Mouse (Mus musculus) midbrain, embryonic 10.5 days (tissue): ENCODE results near the gene Ngly1. TPM values are rescaled to one million over a fixed set of nuclear protein-coding genes. Genes with fewer than 3 reads are reported as not detected.
"Not testable (repeated sequence)": the region's sequence is repeated elsewhere in the genome, so short reads cannot be mapped to it uniquely, and the experiment has no call there.

Experiments used
- DNase-seq: peaks from one replicate; pipeline ENCODE4 v3.0.0-alpha.2; 2017; ENCODE audit warnings: low spot score
- H3K27ac ChIP-seq: fragments of 300-500 bp; sonication (generic); replicated peaks from 2 replicates; pipeline ENCODE4 v1.5.1; 2016; ENCODE audit warnings: mild to moderate bottlenecking
- H3K27me3 ChIP-seq: fragments of 300-500 bp; sonication (generic); 2 replicates; pipeline ENCODE4 v1.6.1; 2016; ENCODE audit warnings: low read depth, mild to moderate bottlenecking; ENCODE audit not compliant: poor library complexity, severe bottlenecking
- H3K36me3 ChIP-seq: fragments of 300-500 bp; sonication (generic); 2 replicates; pipeline ENCODE4 v1.6.1; 2016; ENCODE audit warnings: mild to moderate bottlenecking, moderate library complexity
- H3K4me1 ChIP-seq: fragments of 300-500 bp; sonication (generic); 2 replicates; pipeline ENCODE4 v1.6.1; 2016
- H3K4me3 ChIP-seq: fragments of 300-500 bp; sonication (generic); 2 replicates; pipeline ENCODE4 v1.5.1; 2016; ENCODE audit warnings: mild to moderate bottlenecking, moderate library complexity
- H3K9me3 ChIP-seq: fragments of 300-500 bp; sonication (generic); replicated peaks from 2 replicates; pipeline ENCODE4 v1.6.1; 2016; ENCODE audit warnings: mild to moderate bottlenecking
- WGBS: fragments of 180-500 bp; shearing (Covaris S2); methylation state at CpG from one replicate; pipeline ENCODE4 v1.1.7; 2016; 5-methylcytosine and 5-hydroxymethylcytosine counted together
- polyA plus RNA-seq: library from polyadenylated mRNA; unstranded; fragments of >200 nt; fragmentation: Nextera tagmentation; extraction: Ambion mirVana; gene quantifications from 2 replicates; pipeline ENCODE4 v1.2.1, GENCODE M21; 2016

The Ngly1 gene
- polyA plus RNA-seq, 1 experiment from 2014 or later = 14.3 TPM

- H3K27ac ChIP-seq = no peak overlapping the region
- no peaks in the 10 kb centered on the region for H3K27me3 ChIP-seq
- no peaks in the 10 kb centered on the region for H3K4me1 ChIP-seq
- 91% methylated on average over 3 of the region's 3 CpGs for WGBS
- no peaks in the 10 kb centered on the region for H3K36me3 ChIP-seq
- no peak for DNase-seq
- H3K4me3 ChIP-seq = no peak overlapping the region
- no peaks in the 10 kb centered on the region for H3K9me3 ChIP-seq
Observed at GRCm38 (mm10) chr14:16273677-16274076, 24.6 kb downstream of the Ngly1 start.

- H3K27me3 ChIP-seq = no peaks in the 10 kb centered on the region
- no peaks in the 10 kb centered on the region for H3K9me3 ChIP-seq
- DNase-seq = no peak
- no peak overlapping the region for H3K4me3 ChIP-seq
- no peak overlapping the region for H3K27ac ChIP-seq
- no peaks in the 10 kb centered on the region for H3K4me1 ChIP-seq
- no peaks in the 10 kb centered on the region for H3K36me3 ChIP-seq
- 80% methylated on average over 4 of the region's 4 CpGs for WGBS
Observed at GRCm38 (mm10) chr14:16279196-16279595, 30.1 kb downstream of the Ngly1 start.

GRCm38 (mm10) chr14:16283966-16284365 is 34.9 kb downstream of the Ngly1 start:
- no peaks in the 10 kb centered on the region for H3K27me3 ChIP-seq
- no peaks in the 10 kb centered on the region for H3K4me1 ChIP-seq
- no peak for DNase-seq
- no peaks in the 10 kb centered on the region for H3K36me3 ChIP-seq
- no peak overlapping the region for H3K4me3 ChIP-seq
- no peak overlapping the region for H3K27ac ChIP-seq
- no peaks in the 10 kb centered on the region for H3K9me3 ChIP-seq
- WGBS = 85% methylated on average over 4 of the region's 4 CpGs

GRCm38 (mm10) chr14:16292371-16292770 is 43.3 kb downstream of the Ngly1 start:
- H3K4me1 ChIP-seq = no peaks in the 10 kb centered on the region
- no peak for DNase-seq
- H3K36me3 ChIP-seq = no peaks in the 10 kb centered on the region
- H3K27me3 ChIP-seq = no peaks in the 10 kb centered on the region
- H3K9me3 ChIP-seq = no peaks in the 10 kb centered on the region
- H3K4me3 ChIP-seq = no peak overlapping the region
- no peak overlapping the region for H3K27ac ChIP-seq
- 69% methylated on average over 1 of the region's 1 CpGs for WGBS

GRCm38 (mm10) chr14:16293015-16293414 is 43.9 kb downstream of the Ngly1 start:
- no peaks in the 10 kb centered on the region for H3K27me3 ChIP-seq
- H3K27ac ChIP-seq = no peak overlapping the region
- no peak overlapping the region for H3K4me3 ChIP-seq

GRCm38 (mm10) chr14:16293921-16294320 is 44.8 kb downstream of the Ngly1 start:
- Histone ChIP-seq H3K4me1 (no peaks in the 10 kb centered on the region), H3K36me3 (no peaks in the 10 kb centered on the region), H3K27me3 (no peaks in the 10 kb centered on the region), H3K9me3 (no peaks in the 10 kb centered on the region), H3K4me3 (no peak overlapping the region), H3K27ac (no peak overlapping the region)
- no peak for DNase-seq
- WGBS = 73% methylated on average over 1 of the region's 1 CpGs

More at GRCm38 (mm10) chr14:16293015-16293414, 43.9 kb downstream of the Ngly1 start:
- DNase-seq = no peak
- no peaks in the 10 kb centered on the region for H3K9me3 ChIP-seq
- no peaks in the 10 kb centered on the region for H3K36me3 ChIP-seq
- H3K4me1 ChIP-seq = no peaks in the 10 kb centered on the region

GRCm38 (mm10) chr14:16296816-16297468 is 47.9 kb downstream of the Ngly1 start:
- no peak for DNase-seq
- 93% methylated on average over 2 of the region's 2 CpGs for WGBS
- H3K9me3 ChIP-seq = no peaks in the 10 kb centered on the region

GRCm38 (mm10) chr14:16301735-16302134 is 52.7 kb downstream of the Ngly1 start:
- WGBS = 92% methylated on average over 5 of the region's 5 CpGs
- no peaks in the 10 kb centered on the region for H3K27me3 ChIP-seq

More at GRCm38 (mm10) chr14:16296816-16297468, 47.9 kb downstream of the Ngly1 start:
- Histone ChIP-seq H3K27ac (no peak overlapping the region), H3K4me3 (no peak overlapping the region), H3K36me3 (no peaks in the 10 kb centered on the region), H3K4me1 (no peaks in the 10 kb centered on the region), H3K27me3 (no peaks in the 10 kb centered on the region)

GRCm38 (mm10) chr14:16302688-16303087 is 53.6 kb downstream of the Ngly1 start:
- no peaks in the 10 kb centered on the region for H3K9me3 ChIP-seq
- H3K27me3 ChIP-seq = no peaks in the 10 kb centered on the region
- H3K36me3 ChIP-seq = no peaks in the 10 kb centered on the region
- H3K27ac ChIP-seq = no peak overlapping the region
- no peak for DNase-seq
- WGBS = 47% methylated on average over 1 of the region's 1 CpGs
- no peaks in the 10 kb centered on the region for H3K4me1 ChIP-seq
- H3K4me3 ChIP-seq = no peak overlapping the region

More at GRCm38 (mm10) chr14:16301735-16302134, 52.7 kb downstream of the Ngly1 start:
- DNase-seq = no peak
- H3K9me3 ChIP-seq = no peaks in the 10 kb centered on the region
- H3K4me1 ChIP-seq = no peaks in the 10 kb centered on the region
- H3K27ac ChIP-seq = no peak overlapping the region
- H3K36me3 ChIP-seq = no peaks in the 10 kb centered on the region
- H3K4me3 ChIP-seq = no peak overlapping the region

- no peak overlapping the region for H3K27ac ChIP-seq
- 79% methylated on average over 6 of the region's 6 CpGs for WGBS
- no peaks in the 10 kb centered on the region for H3K36me3 ChIP-seq
- no peaks in the 10 kb centered on the region for H3K4me1 ChIP-seq
- H3K9me3 ChIP-seq = no peaks in the 10 kb centered on the region
- DNase-seq = no peak
- H3K27me3 ChIP-seq = no peaks in the 10 kb centered on the region
- no peak overlapping the region for H3K4me3 ChIP-seq
Observed at GRCm38 (mm10) chr14:16310791-16311190, 61.7 kb downstream of the Ngly1 start.

- H3K4me1 ChIP-seq = no peaks in the 10 kb centered on the region
- no peaks in the 10 kb centered on the region for H3K36me3 ChIP-seq
- no peaks in the 10 kb centered on the region for H3K27me3 ChIP-seq
- H3K9me3 ChIP-seq = no peaks in the 10 kb centered on the region
- no peak for DNase-seq
- no peak overlapping the region for H3K27ac ChIP-seq
- 91% methylated on average over 1 of the region's 1 CpGs for WGBS
- no peak overlapping the region for H3K4me3 ChIP-seq
Observed at GRCm38 (mm10) chr14:16312599-16312998, 63.5 kb downstream of the Ngly1 start.

- H3K27me3 ChIP-seq, H3K9me3 ChIP-seq, DNase-seq, H3K36me3 ChIP-seq, H3K4me3 ChIP-seq, H3K27ac ChIP-seq, H3K4me1 ChIP-seq: not testable (repeated sequence)
- WGBS = 87% methylated on average over 2 of the region's 2 CpGs
Observed at GRCm38 (mm10) chr14:16313073-16313472, 64.0 kb downstream of the Ngly1 start.

- Histone ChIP-seq H3K27ac (no peak overlapping the region), H3K36me3 (no peaks in the 10 kb centered on the region), H3K4me3 (no peak overlapping the region), H3K9me3 (no peaks in the 10 kb centered on the region), H3K27me3 (no peaks in the 10 kb centered on the region), H3K4me1 (no peaks in the 10 kb centered on the region)
- DNase-seq = no peak
- WGBS = 81% methylated on average over 7 of the region's 7 CpGs
Observed at GRCm38 (mm10) chr14:16313936-16314521, 64.9 kb downstream of the Ngly1 start.
